Mouse (Mus musculus): ENCODE data around the gene Gm10271. TPM values are rescaled to one million over a fixed set of nuclear protein-coding genes. Genes with fewer than 3 reads are reported as not detected.
A peak's percentile ranks its signal among the peaks of the same experiment; 100 is the strongest.

The Gm10271 gene
- total RNA-seq, 2 experiments from 2014 or later = not detected

DNA sequence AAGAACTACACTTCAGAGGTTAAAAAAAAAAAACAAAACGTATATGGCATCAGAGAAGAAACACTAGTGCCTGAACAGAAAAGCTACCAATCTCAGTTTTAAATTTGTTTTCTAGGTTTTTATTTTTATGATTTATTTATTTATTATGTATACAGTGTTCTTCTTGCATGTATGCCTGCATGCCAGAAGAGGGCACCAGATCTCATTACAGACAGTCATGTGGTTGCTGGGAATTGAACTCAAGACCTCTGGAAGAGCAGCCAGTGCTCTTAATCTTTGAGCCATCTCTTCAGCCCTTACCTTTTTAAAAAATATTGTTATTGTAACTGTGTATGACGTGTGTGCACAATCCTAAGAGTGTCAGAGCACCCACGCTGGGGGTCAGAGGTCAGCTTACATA is 28.3 kb downstream of the Gm10271 start:
- ATAC-seq (replicated peaks; ENCODE audit: low FRiP score, poor library complexity, severe bottlenecking) = no peak

DNA sequence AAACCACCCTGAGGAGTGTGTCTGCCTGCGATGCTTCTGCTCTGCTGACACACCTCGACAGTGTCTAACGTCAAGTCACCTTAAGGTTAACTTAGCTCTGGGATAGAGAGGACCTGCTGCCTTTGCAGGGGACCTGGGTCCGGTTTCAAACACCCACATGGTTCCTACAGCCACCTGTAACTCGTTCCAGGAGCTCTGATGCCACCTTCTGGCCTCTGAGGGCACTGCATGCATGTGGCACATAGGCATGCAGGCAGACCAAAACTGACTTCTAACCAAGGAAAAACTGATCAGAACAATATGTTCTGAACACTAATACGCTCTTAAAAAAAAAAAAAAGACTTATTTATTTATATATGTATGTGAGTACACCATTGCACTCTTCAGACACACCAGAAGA is 29.4 kb downstream of the Gm10271 start:
- peak; percentile 83 for ATAC-seq (replicated peaks; ENCODE audit: low FRiP score, poor library complexity, severe bottlenecking)

DNA sequence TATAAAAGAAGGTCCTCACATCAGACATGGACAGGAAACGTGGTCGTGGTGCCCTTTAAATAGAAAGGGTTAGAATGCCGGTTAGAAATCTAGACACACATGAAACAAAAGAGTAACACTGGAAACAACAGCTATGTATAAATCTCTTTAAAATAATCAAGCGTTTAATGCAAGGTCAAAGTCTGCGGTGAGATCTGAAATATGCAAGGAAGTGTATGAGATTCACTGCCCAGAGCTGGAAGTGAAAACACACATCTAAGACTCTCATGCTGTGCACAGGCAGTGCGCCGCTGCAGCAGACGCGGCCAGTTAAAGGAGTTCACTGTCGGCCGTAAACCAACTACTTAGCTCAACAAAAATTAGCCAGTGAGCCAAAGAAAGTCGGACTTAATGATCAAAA is 37.4 kb downstream of the Gm10271 start:
- no peak for ATAC-seq (replicated peaks; ENCODE audit: low FRiP score, poor library complexity, severe bottlenecking)

DNA sequence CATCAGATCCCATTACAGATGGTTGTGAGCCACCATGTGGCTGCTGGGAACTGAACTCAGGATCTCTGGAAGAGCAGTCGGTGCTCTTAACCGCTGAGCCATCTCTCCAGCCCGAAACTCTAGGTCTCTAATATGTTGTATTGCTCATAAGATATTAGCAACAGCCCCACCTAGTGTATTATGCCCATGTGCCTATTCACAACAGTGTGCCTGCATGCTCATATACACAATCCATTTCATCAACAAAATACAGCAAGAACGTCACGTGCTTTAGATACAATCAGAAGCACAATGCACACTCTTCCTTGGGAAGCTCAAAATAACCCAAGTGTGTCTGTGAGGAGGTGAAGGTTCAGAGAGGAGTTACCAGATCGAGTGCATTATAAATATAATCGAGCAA is 38.6 kb downstream of the Gm10271 start:
- ATAC-seq (replicated peaks; ENCODE audit: low FRiP score, poor library complexity, severe bottlenecking) = no peak

DNA sequence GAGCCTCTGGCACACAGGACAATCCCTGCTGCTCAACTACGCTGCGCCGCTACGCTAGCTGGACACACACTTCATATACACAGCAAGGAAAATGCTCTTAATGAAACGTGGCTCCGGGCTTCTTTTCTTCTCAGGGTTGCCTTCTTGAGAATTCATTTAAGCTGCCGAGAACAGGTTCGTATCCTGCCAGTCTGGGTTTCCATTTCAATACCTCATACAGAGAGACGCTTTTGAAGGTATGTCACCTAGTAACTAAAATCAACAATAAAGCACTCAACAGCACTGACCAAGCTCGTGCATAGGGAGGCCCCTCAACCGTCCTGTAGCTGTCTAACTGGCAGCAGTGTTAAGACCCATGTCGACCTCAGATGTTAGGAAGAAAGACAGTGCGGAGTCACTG is 40.0 kb downstream of the Gm10271 start:
- ATAC-seq (replicated peaks; ENCODE audit: low FRiP score, poor library complexity, severe bottlenecking) = no peak

DNA sequence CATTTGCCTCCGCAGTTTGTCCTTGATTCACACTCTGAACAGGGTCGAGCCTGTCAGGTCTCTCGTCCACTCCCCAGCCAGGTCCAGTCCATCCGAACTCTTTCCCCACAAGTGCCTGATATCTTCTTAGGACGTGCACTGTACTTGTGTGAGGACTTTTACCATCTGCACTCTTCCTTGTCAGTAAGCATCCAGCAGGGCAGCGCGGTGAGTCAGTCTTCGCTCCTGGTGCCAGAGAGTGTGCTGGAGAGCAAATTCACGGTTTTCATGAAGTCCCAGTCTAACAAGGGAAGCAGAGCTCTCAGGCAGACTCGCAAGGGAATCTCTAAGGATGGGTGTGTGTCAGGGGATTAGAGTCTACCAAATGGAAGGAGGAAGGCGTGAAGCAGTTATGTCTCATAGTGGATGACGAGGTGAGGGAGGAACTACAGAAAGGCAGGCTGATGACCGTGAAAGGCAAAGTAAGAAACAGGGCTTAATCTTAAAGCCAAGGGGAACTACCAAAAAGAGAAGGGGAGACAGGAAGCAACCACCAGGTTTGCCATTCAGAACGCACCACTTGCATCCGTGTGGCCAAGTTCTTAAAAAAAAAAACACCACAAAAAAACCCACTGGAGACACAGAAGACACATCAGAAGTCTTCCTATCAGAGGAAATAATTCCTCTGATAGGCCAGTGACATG is 40.8 kb downstream of the Gm10271 start:
- ATAC-seq (replicated peaks; ENCODE audit: low FRiP score, poor library complexity, severe bottlenecking) = no peak

DNA sequence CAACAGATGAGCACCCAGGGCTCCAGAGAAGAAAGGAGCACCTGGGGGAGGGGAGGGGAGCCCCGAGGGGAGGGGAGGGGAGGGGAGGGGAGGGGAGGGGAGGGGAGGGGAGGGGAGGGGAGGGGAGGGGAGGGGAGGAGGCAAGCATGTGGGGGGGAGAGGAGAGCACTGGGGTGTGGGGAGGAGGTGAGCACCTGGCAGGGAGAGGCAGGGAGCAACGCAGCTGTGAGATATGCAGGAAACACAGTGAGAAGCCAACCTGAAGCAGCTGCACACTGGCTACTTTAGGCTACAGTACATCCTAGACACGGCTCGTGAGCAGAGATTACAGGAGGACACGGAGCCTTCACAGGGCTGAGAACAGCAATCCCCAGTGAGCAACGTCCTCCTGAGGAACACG is 41.5 kb downstream of the Gm10271 start:
- ATAC-seq (replicated peaks; ENCODE audit: low FRiP score, poor library complexity, severe bottlenecking) = no peak

DNA sequence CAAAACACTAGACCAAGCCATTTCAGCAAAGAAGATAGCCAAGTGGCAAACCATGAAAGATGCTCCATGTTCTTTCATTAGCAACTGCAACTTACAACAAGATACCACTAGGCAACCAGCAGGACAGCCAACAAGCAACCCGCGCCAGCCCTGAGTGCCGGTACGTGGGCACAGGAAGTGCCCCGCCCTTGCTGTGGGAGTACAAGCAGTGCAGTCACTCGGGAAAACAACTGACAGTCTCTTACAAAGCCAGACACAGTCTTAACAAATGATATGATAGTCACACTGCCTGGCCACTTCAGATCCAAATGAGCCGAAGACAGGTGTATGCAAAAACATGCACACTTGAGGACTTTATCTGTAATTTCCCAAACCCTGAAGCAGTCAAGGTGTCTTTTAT is 41.9 kb downstream of the Gm10271 start:
- no peak for ATAC-seq (replicated peaks; ENCODE audit: low FRiP score, poor library complexity, severe bottlenecking)

DNA sequence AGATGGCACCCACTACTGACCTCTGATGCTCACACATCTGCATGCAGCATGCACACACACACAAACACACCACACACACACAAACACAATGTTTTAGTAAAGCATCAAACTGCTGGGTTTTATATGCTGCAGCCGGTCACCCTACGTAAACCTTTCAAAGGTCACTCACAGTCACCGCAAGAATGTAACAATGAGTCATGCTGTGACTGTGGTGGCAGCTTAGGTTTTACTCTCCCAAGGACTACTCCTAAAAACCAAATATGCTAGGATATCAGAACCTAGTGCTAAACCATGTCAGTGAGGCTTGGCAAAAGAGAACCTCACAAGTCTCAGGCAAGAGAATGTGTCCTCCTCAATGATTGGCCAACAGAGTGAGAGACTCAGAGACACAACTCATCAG is 43.6 kb downstream of the Gm10271 start:
- ATAC-seq (replicated peaks; ENCODE audit: low FRiP score, poor library complexity, severe bottlenecking) = no peak

DNA sequence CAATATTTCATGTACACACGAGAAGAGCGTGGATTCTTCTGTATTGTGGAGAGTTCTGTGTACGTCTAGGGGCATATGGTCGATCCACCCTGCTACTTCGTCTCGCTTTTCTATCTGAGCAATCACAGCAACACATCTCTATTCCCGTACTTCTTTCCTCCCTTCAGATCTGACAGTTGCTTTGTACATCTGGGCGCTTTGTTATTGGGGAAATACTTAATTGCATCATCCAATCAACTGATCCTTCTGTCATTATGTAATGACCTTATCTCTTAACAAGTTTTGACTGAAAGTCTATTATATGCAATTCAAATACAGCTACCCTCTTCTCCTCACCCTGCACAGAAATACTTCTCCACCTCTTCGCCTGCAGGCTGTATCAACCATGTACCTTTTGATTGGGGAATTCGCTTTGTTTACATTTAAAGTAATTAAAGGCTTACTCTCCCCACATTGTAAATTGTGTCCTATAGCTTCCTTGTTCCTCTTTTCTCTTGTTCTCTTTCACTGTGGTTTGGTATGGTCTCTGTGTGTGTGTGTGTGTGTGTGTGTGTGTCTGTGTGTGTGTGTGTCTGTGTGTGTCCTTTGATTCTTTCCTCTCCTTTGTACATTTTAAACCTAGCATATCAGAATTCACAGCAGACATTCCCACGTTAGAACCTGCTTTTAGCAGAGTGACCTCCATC is 45.8 kb downstream of the Gm10271 start:
- no peak for ATAC-seq (replicated peaks; ENCODE audit: low FRiP score, poor library complexity, severe bottlenecking)

DNA sequence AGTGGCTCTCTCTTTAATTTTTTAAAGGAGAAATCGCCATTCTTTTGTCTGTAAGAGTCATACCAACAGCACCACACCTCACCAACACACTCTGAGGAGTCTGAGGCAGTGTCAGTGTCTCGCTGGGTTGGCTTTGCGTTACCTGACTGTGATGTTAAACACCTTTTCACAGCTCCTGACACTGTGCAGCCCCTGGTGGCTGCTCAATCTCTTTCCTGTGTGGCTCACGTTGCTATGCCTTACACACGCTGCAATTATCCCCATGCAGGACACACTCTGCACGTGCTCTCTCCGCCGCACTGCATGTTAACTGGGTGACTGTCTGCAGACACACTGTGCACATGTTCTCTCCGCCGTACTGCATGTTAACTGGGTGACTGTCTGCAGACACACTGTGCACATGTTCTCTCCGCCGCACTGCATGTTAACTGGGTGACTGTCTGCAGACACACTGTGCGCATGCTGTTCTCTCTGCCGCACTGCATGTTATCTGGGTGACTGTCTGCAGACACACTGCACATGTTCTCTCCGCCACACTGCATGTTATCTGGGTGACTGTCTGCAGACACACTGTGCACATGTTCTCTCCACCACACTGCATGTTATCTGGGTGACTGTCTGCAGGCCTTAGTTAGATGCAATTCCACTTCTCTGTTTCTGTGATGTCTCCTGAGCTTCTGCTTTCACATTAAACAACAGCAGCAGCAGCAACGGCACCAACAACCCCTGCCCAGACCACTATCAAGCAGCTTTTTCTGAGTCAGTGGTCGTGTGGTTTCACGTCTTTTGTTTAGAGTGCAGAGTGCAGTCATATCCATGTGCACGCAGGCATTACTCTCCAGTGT is 48.5 kb downstream of the Gm10271 start:
- ATAC-seq (replicated peaks; ENCODE audit: low FRiP score, poor library complexity, severe bottlenecking) = no peak

DNA sequence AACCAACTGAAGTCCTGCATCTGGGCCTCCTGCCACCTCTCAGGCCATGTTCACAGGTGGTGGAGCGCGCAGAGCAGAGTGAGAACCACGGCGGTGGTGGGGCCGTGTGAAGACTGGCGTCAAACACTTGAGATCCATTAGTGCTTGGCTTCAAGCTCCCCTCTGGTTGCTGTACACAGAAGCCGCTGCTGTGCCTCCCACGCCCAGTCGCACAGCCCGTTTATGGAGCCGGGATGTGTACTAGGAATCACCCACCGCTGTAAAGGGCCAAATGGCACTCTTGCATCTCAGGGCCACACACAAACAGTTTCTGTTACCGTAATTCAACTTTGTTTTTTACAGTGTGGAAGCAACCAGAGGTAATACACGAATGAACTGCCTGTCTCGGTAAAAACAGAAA is 50.2 kb downstream of the Gm10271 start:
- no peak for ATAC-seq (replicated peaks; ENCODE audit: low FRiP score, poor library complexity, severe bottlenecking)

DNA sequence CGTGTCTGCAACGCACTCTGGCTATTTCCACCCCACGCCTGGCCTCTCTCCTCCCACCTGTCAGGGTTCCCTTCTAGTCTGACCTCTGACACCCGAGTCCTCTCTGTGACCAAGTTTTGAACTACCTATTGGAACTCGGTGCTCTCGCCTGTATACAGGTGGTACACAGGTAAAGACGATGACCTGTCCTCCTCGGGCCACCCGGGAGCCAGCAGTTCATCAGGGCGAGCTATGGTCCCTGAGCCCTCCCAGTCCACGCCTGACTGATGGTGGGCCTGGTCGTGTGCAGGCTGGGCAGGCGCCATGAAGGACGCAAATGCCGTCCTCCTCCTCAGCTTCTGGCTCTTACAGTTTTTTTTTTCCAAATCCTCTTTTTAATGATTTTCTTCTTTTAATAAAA is 51.0 kb downstream of the Gm10271 start:
- no peak for ATAC-seq (replicated peaks; ENCODE audit: low FRiP score, poor library complexity, severe bottlenecking)

DNA sequence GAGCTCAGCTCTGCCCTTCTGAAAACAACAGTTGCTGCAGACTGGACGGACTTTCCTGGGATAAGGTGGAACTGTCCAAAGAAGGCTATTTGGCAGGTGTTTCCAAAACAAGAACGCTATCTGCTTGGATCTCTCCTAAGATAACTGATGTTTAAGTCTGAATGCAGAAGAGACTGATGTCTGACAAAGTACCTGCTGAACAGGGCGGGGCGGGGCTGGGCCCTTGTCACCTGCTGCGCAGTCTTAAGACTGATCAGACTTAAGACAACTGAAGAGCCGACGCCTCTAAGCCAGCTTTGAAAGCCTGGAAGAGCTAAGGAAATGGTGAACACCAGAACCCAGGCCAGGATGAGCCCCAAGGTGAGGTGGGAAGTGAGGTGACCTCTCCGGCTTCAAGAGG is 51.8 kb downstream of the Gm10271 start:
- ATAC-seq (replicated peaks; ENCODE audit: low FRiP score, poor library complexity, severe bottlenecking) = no peak

DNA sequence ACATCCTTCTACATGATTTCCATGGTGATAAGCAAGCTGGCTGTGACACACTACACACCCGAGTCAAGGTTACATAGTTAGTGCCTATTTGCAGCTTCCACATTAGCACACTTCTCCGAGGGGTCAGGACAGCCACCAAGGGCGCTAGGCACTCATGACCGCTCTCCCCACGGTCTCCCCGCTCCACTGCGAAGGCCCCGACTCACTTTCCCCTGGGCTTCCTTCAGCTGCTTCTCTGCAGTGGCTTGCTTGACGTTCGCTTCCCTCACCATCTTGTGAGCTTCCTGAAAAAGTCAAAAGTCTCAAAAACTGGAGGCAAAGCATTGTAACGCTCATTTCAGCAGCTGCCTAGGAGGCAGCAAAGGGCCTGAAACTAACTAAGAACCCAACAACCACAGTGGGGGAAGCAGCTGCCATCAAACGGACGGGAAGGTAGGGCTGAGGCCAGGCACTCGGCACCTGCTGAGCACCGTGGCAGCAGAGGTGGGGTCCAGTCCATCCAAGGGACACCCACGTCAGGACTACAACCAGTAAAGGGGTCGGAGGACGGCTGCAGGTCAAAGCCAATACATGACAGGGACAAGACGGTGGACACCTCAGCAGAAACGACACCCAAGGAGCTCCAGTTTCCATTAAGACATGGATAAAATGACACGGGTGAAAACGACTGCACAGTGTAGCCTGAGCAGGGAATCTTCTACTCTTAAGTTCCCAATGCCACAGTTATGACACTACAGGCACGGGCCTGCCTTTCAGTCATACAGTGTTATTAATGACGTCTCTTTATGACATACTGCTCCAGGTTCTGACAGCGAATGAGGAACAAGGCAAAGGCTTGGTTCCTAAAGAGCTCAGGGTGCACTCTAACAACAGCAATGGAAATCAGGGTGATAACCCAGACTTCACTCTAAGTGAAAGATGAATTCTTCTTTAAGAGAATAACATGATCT is 52.8 kb downstream of the Gm10271 start:
- ATAC-seq (replicated peaks; ENCODE audit: low FRiP score, poor library complexity, severe bottlenecking) = no peak

DNA sequence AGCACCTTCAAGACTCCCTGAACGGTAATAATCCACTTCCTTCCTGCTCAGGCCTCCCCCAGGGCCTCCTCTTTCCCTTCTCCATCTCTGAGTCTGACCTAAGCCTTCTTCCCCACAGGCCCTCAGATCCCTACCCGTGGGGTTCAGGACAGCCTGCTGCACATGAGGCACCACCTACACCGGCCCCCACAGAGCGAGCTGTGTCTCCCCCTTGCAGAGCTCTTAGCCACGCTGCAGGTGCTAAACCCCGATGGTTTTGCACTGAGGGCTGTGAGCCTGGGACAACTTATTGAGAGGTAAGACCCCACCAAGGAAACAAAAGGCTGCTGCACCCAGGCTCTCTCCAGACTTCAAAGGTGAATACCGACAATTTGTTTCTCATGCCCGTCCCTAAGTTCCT is 55.8 kb downstream of the Gm10271 start:
- ATAC-seq (replicated peaks; ENCODE audit: low FRiP score, poor library complexity, severe bottlenecking) = no peak

DNA sequence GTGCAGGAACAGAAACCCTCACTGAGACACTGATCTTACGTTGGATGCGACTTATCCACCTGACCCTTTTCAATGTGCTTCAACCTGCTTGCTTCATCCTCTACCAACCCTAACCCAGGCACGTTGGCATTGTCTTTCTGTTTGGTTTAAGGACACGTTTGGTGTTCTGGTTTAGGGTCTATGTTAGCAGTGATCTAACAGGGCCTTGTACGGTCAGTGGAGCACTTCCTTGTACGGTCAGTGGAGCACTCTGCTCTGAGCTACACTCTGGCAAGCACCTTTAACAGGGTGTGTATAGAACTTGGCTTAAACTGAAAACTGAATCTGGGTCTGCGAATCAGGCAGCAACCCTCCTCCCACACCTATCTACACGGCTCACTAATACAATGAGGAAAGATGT is 57.1 kb downstream of the Gm10271 start:
- no peak for ATAC-seq (replicated peaks; ENCODE audit: low FRiP score, poor library complexity, severe bottlenecking)

DNA sequence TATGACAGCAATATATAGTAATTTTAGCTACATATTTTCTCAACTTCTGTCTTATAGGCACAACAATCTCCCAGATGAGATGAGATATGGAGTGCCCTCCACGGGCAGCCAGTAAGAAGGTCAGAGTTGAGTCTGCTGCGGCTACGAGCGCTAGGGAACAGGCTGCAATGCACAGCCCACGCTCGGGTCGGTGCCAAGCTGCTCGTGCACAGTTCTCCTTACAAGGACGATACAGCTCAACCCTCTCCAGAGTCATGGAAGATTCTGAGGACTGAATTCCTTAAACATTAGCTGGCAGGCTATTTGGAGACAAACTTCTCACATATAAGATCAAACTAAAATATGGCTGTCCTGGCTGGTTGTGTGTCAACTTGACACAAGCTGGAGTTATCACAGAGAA is 57.8 kb downstream of the Gm10271 start:
- no peak for ATAC-seq (replicated peaks; ENCODE audit: low FRiP score, poor library complexity, severe bottlenecking)

DNA sequence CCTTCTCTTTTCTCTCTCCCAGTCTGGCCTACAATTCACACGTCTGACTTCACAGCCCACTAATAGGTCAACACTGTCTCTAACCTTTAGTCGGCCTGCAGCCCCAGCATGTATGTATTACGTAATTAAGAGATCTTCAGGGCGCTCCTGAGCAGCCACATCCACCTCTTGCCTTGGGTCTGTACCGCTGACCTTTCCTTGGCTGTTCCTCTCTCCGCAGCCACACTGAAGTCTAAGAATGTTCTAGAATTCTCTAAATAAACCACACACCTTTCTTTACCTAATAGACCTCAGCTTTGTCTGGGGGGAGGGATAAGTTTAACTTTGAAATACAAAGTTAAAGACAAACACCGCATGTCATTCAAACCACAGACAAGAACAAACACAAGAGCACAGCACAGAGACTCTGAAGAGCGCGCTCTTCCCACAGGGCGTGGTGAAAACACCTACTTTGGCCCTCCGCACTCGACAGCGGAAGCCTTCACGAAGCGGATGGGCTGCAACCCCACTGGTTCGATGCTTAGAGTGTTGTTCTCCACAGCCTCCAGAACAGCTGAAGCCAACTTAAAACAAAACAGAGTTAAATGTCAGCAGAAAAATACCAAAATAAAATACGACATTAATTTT is 58.6 kb downstream of the Gm10271 start:
- no peak for ATAC-seq (replicated peaks; ENCODE audit: low FRiP score, poor library complexity, severe bottlenecking)

All from erythroblast, adult 5-6 weeks (primary cell).